Mouse (Mus musculus): ENCODE results near the gene Neurl1a. TPM values are rescaled to one million over a fixed set of nuclear protein-coding genes. Genes with fewer than 3 reads are reported as not detected.

Gene Neurl1a
- polyA plus RNA-seq, 1 experiment from 2014 or later, result 1.3 TPM

DNA sequence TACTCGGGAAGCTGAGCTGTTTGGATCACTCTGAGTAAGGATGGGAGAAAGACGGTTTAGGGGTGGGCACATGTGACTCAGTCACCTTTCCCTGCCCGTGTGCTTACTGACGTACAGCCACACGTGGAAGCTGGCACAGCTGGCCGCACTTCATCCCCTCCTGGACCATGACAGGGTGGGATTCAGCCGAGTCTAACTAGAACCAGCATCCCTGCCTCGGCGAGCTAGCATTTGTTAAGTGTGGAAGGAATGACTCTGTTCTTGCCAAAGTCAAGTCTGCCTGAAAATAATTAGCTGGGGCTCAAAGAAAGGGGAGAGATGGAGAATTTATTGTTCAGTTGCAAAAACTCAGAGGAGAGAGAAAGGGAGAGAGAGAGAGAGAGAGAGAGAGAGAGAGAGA, 91.9 kb downstream of the Neurl1a start:
- 84% methylated on average over 9 of the region's 9 CpGs for WGBS
- peaks cover 100% of the 10 kb centered on the region for H3K36me3 ChIP-seq (ENCODE audit: control insufficient read depth, insufficient read depth, low read length)
- no peak overlapping the region for H3K4me2 ChIP-seq (ENCODE audit: low read length)
- H3K9ac ChIP-seq (ENCODE audit: low read length), result no peak overlapping the region
- no peak overlapping the region for H3K4me3 ChIP-seq (ENCODE audit: control insufficient read depth in 1 of 2, insufficient read depth in 1 of 2, low read depth in 1 of 2, low read length in 2 of 2)
- no peak overlapping the region for H3K27ac ChIP-seq (replicated peaks in 1 of 2; ENCODE audit: control insufficient read depth in 1 of 2, insufficient read depth in 1 of 2, low read depth in 2 of 2, low read length in 2 of 2)
- ATAC-seq (ENCODE audit: insufficient number of reproducible peaks, insufficient read depth, low FRiP score, low read depth), result no peak
- no peaks in the 10 kb centered on the region for H3K9me3 ChIP-seq (ENCODE audit: control insufficient read depth, low read length)
- no peaks in the 10 kb centered on the region for H3K27me3 ChIP-seq (ENCODE audit: control insufficient read depth, insufficient read depth, low read length)
- H3K4me1 ChIP-seq (ENCODE audit: control insufficient read depth in 2 of 2, insufficient read depth in 2 of 2, low read length in 2 of 2), result no peaks in the 10 kb centered on the region

DNA sequence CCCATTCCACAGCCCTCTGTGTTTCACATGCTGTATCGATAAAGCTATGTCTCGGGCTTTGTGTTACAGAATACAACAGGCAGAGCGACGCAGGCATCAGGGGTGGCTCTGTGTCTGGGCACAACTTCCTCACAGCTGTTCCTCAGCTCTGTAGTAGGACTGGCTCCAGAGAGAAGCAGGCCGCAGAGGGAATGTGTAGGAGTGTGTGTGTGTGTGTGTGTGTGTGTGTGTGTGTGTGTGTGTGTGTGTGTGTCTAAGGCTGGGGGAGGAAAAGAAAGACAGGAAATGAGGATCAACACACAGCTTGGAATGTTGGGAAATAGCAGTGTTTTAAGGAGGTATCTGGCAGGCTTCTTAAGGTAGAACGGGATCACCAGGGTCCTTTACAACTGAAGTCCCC, 98.1 kb downstream of the Neurl1a start:
- Histone ChIP-seq H3K4me2 (ENCODE audit: low read length) (no peak overlapping the region), H3K36me3 (ENCODE audit: control insufficient read depth, insufficient read depth, low read length) (peaks cover 84% of the 10 kb centered on the region), H3K4me1 (ENCODE audit: control insufficient read depth in 2 of 2, insufficient read depth in 2 of 2, low read length in 2 of 2) (peaks cover 29 to 33% of the 10 kb centered on the region in 2 experiments), H3K9ac (ENCODE audit: low read length) (no peak overlapping the region), H3K27me3 (ENCODE audit: control insufficient read depth, insufficient read depth, low read length) (no peaks in the 10 kb centered on the region), H3K4me3 (ENCODE audit: control insufficient read depth in 1 of 2, insufficient read depth in 1 of 2, low read depth in 1 of 2, low read length in 2 of 2) (no peak overlapping the region), H3K9me3 (ENCODE audit: control insufficient read depth, low read length) (no peaks in the 10 kb centered on the region), H3K27ac (replicated peaks in 1 of 2; ENCODE audit: control insufficient read depth in 1 of 2, insufficient read depth in 1 of 2, low read depth in 2 of 2, low read length in 2 of 2) (peak overlapping the region in 1 of 2 experiments; percentile 37; a peak in 2 of 4 replicates)
- WGBS, result 77% methylated on average over 6 of the region's 6 CpGs
- no peak for ATAC-seq (ENCODE audit: insufficient number of reproducible peaks, insufficient read depth, low FRiP score, low read depth)

DNA sequence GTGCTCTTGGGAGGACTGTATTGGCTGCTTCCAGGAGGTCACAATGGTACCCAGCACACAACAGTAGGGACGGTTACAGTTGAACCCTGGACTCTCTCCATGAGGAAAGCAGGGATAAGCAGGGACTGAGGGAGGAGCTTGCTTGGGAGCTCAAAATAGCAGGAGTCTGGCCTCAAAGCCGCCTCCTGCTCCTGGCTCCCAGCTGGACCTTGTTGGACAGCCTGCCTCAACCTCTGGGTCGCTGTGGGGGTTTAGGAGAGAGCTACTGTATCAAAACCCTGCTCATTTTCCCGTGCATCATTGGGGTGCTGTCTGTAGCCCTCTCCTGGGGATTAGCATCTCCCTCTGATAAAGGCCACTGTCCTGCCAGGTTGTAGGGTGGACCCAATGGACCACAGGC, 100.8 kb downstream of the Neurl1a start:
- no peaks in the 10 kb centered on the region for H3K27me3 ChIP-seq (ENCODE audit: control insufficient read depth, insufficient read depth, low read length)
- peak overlapping the region; percentile 49; the same call in 1 of the 2 replicates for H3K9ac ChIP-seq (ENCODE audit: low read length)
- H3K27ac ChIP-seq (replicated peaks in 1 of 2; ENCODE audit: control insufficient read depth in 1 of 2, insufficient read depth in 1 of 2, low read depth in 2 of 2, low read length in 2 of 2), result peak overlapping the region; percentile 81 to 87
- peak overlapping the region; percentile 26; the same call in 1 of the 2 replicates for H3K4me2 ChIP-seq (ENCODE audit: low read length)
- no peak overlapping the region for H3K4me3 ChIP-seq (ENCODE audit: control insufficient read depth in 1 of 2, insufficient read depth in 1 of 2, low read depth in 1 of 2, low read length in 2 of 2)
- H3K36me3 ChIP-seq (ENCODE audit: control insufficient read depth, insufficient read depth, low read length), result peaks cover 83% of the 10 kb centered on the region
- peaks cover 32 to 45% of the 10 kb centered on the region in 2 experiments for H3K4me1 ChIP-seq (ENCODE audit: control insufficient read depth in 2 of 2, insufficient read depth in 2 of 2, low read length in 2 of 2)
- no peaks in the 10 kb centered on the region for H3K9me3 ChIP-seq (ENCODE audit: control insufficient read depth, low read length)
- WGBS, result 36% methylated on average over 4 of the region's 4 CpGs
- no peak for ATAC-seq (ENCODE audit: insufficient number of reproducible peaks, insufficient read depth, low FRiP score, low read depth)

DNA sequence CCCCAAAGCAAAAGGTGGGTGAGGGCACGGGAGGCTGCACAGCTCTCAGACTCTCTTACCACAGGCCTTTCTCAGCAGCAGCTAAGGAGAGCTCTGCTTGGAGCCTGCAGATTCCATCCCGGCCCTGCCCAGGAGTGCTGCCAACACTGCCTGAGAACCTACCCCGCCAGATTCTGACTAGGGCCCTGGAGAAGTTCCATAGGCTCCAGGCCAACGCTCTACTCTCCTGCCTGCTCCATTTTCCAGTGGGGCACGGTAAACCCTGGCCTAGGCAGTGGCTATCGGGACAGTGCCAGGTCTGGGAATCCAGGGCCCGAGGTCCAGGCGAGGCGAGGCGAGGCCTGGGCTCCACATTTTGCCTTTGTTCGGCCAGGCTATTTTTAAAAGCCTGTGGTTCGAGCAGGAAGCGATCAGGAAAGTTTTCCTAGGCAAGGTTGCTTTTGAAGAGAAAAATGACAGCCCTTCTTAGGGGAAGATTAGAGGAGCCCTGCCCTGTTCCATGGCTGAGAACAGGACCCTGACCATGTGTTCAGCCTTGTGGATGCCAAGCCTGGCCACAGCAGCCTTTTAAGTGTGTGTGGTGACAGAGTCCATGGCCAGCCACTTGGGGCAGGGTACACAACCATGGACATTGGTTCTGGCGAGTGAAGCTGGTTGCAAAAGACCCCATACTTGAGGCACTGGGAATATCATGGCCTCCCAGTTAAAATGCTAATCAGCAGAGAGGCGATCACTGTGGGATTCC, 101.3 kb downstream of the Neurl1a start:
- H3K9me3 ChIP-seq (ENCODE audit: control insufficient read depth, low read length), result no peaks in the 10 kb centered on the region
- H3K9ac ChIP-seq (ENCODE audit: low read length), result peak overlapping the region; percentile 49; the same call in 1 of the 2 replicates
- peak overlapping the region; percentile 26; the same call in 1 of the 2 replicates for H3K4me2 ChIP-seq (ENCODE audit: low read length)
- H3K36me3 ChIP-seq (ENCODE audit: control insufficient read depth, insufficient read depth, low read length), result peaks cover 83% of the 10 kb centered on the region
- H3K4me1 ChIP-seq (ENCODE audit: control insufficient read depth in 2 of 2, insufficient read depth in 2 of 2, low read length in 2 of 2), result peaks cover 32 to 45% of the 10 kb centered on the region in 2 experiments
- H3K27me3 ChIP-seq (ENCODE audit: control insufficient read depth, insufficient read depth, low read length), result no peaks in the 10 kb centered on the region
- WGBS, result 29% methylated on average over 15 of the region's 15 CpGs
- peak; percentile 69 for ATAC-seq (ENCODE audit: insufficient number of reproducible peaks, insufficient read depth, low FRiP score, low read depth)
- no peak overlapping the region for H3K4me3 ChIP-seq (ENCODE audit: control insufficient read depth in 1 of 2, insufficient read depth in 1 of 2, low read depth in 1 of 2, low read length in 2 of 2)
- H3K27ac ChIP-seq (replicated peaks in 1 of 2; ENCODE audit: control insufficient read depth in 1 of 2, insufficient read depth in 1 of 2, low read depth in 2 of 2, low read length in 2 of 2), result peak overlapping the region; percentile 81 to 87

DNA sequence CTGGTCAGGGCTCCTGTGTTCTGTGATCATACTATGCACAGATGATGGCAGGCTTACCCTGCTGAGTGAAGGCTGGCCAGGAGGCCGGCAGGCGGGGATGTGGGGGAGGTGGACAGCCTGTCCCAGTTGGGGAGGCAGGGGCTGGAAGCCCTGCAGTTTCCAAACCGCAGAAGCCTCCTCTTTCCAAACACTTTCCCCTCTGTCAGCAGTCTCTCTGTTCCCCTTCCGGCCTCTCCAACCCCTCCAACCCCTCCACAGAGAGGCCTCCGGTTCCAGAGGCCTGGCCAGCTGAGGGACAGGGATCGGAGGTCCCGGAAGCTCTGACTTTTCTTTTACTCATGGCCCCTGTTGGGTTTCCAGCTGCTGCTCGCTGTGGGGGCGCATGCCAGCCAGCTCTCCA, 102.3 kb downstream of the Neurl1a start:
- 48% methylated on average over 9 of the region's 9 CpGs for WGBS
- Histone ChIP-seq H3K4me1 (ENCODE audit: control insufficient read depth in 2 of 2, insufficient read depth in 2 of 2, low read length in 2 of 2) (peaks cover 32 to 45% of the 10 kb centered on the region in 2 experiments), H3K4me3 (ENCODE audit: control insufficient read depth in 1 of 2, insufficient read depth in 1 of 2, low read depth in 1 of 2, low read length in 2 of 2) (no peak overlapping the region), H3K4me2 (ENCODE audit: low read length) (no peak overlapping the region), H3K27ac (replicated peaks in 1 of 2; ENCODE audit: control insufficient read depth in 1 of 2, insufficient read depth in 1 of 2, low read depth in 2 of 2, low read length in 2 of 2) (peak overlapping the region; percentile 81 to 87), H3K27me3 (ENCODE audit: control insufficient read depth, insufficient read depth, low read length) (no peaks in the 10 kb centered on the region), H3K9me3 (ENCODE audit: control insufficient read depth, low read length) (no peaks in the 10 kb centered on the region), H3K9ac (ENCODE audit: low read length) (peak overlapping the region; percentile 32; the same call in 1 of the 2 replicates), H3K36me3 (ENCODE audit: control insufficient read depth, insufficient read depth, low read length) (peaks cover 83% of the 10 kb centered on the region)
- ATAC-seq (ENCODE audit: insufficient number of reproducible peaks, insufficient read depth, low FRiP score, low read depth), result no peak

DNA sequence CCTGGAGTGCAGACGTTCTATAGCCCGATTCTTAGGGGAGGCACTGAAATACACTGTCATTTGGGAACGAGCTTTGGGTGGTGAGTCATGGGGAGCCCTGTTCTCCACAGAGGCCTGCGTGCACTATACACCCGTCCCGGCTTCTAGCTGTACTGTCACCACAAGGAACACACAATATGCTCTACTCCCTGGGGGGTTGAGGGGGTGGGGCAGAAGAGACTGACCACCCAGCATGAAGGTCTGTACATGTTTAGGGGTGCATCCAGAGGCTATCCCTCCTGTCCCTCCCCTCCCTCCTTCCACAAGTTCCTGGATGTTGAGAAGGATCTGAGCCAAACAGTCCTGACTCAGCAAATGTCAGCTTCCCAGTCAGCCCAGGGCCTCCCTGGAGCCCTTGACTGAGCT, 103.4 kb downstream of the Neurl1a start:
- H3K27ac ChIP-seq (replicated peaks in 1 of 2; ENCODE audit: control insufficient read depth in 1 of 2, insufficient read depth in 1 of 2, low read depth in 2 of 2, low read length in 2 of 2), result peak overlapping the region in 1 of 2 experiments; percentile 87; a peak in 2 of 4 replicates
- no peaks in the 10 kb centered on the region for H3K9me3 ChIP-seq (ENCODE audit: control insufficient read depth, low read length)
- H3K4me2 ChIP-seq (ENCODE audit: low read length), result no peak overlapping the region
- H3K9ac ChIP-seq (ENCODE audit: low read length), result no peak overlapping the region
- H3K27me3 ChIP-seq (ENCODE audit: control insufficient read depth, insufficient read depth, low read length), result no peaks in the 10 kb centered on the region
- 86% methylated on average over 6 of the region's 6 CpGs for WGBS
- ATAC-seq (ENCODE audit: insufficient number of reproducible peaks, insufficient read depth, low FRiP score, low read depth), result no peak
- peaks cover 83% of the 10 kb centered on the region for H3K36me3 ChIP-seq (ENCODE audit: control insufficient read depth, insufficient read depth, low read length)
- H3K4me1 ChIP-seq (ENCODE audit: control insufficient read depth in 2 of 2, insufficient read depth in 2 of 2, low read length in 2 of 2), result peaks cover 32 to 45% of the 10 kb centered on the region in 2 experiments
- no peak overlapping the region for H3K4me3 ChIP-seq (ENCODE audit: control insufficient read depth in 1 of 2, insufficient read depth in 1 of 2, low read depth in 1 of 2, low read length in 2 of 2)

DNA sequence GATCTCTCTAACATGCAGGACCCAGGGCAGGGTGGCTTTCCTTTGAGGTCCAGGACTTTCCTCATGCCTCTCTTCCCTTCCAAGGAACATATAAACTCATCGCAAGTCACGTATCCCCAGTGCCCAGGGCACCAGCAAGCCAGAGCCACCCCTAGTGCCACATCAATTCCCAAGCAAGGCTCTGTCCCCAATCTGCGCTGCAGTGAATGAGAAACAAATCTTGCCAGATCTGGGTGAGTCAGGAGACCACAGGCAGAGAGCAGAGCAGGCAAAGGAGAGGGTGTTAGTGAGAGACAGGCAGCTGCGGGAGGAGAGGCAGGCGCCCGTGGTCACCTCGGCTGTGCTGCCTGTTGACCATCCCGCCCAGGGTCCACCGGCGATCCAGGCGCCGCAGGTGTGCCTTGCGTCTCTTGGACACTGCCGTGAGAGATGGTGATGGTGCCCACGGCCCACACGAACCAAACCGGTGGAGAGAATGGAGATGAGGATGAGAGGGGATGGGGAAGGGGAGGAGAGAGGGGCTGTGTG, 104.1 kb downstream of the Neurl1a start:
- WGBS, result 93% methylated on average over 17 of the region's 17 CpGs
- H3K9me3 ChIP-seq (ENCODE audit: control insufficient read depth, low read length), result no peaks in the 10 kb centered on the region
- H3K4me2 ChIP-seq (ENCODE audit: low read length), result no peak overlapping the region
- ATAC-seq (ENCODE audit: insufficient number of reproducible peaks, insufficient read depth, low FRiP score, low read depth), result no peak
- no peaks in the 10 kb centered on the region for H3K27me3 ChIP-seq (ENCODE audit: control insufficient read depth, insufficient read depth, low read length)
- H3K4me1 ChIP-seq (ENCODE audit: control insufficient read depth in 2 of 2, insufficient read depth in 2 of 2, low read length in 2 of 2), result peaks cover 32 to 45% of the 10 kb centered on the region in 2 experiments
- H3K9ac ChIP-seq (ENCODE audit: low read length), result no peak overlapping the region
- 0 out of 4 replicates have a peak overlapping the region, but pooled peaks of 1 of the 2 experiments have one; percentile 11 for H3K27ac ChIP-seq (replicated peaks in 1 of 2; ENCODE audit: control insufficient read depth in 1 of 2, insufficient read depth in 1 of 2, low read depth in 2 of 2, low read length in 2 of 2)
- peaks cover 83% of the 10 kb centered on the region for H3K36me3 ChIP-seq (ENCODE audit: control insufficient read depth, insufficient read depth, low read length)
- no peak overlapping the region for H3K4me3 ChIP-seq (ENCODE audit: control insufficient read depth in 1 of 2, insufficient read depth in 1 of 2, low read depth in 1 of 2, low read length in 2 of 2)
